Mouse (Mus musculus) embryonic facial prominence, embryonic 12.5 days (tissue): ENCODE measurements around the gene Dus3l. TPM values are rescaled to one million over a fixed set of nuclear protein-coding genes. Genes with fewer than 3 reads are reported as not detected.

Source experiments
- ATAC-seq: fragments of 200-750 bp; cut with Nextera tagmentation; 2 replicates; pipeline ENCODE4 v1.8.0; 2017; ENCODE audit not compliant: insufficient number of reproducible peaks, insufficient read depth, low FRiP score, low TSS enrichment
- H3K27ac ChIP-seq: fragments of 300-500 bp; sonication (generic); 2 replicates; pipeline ENCODE4 v1.5.1; 2016; ENCODE audit warnings: mild to moderate bottlenecking
- H3K27me3 ChIP-seq: fragments of 300-500 bp; sonication (generic); 2 replicates; pipeline ENCODE4 v1.6.1; 2016; ENCODE audit warnings: mild to moderate bottlenecking, moderate library complexity
- H3K36me3 ChIP-seq: fragments of 300-500 bp; sonication (generic); 2 replicates; pipeline ENCODE4 v1.6.1; 2016; ENCODE audit warnings: mild to moderate bottlenecking
- H3K4me1 ChIP-seq: fragments of 300-500 bp; sonication (generic); 2 replicates; pipeline ENCODE4 v1.6.1; 2016
- H3K4me2 ChIP-seq: fragments of 300-500 bp; sonication (generic); replicated peaks from 2 replicates; pipeline ENCODE4 v1.6.1; 2016; ENCODE audit warnings: mild to moderate bottlenecking, moderate library complexity
- H3K4me3 ChIP-seq: fragments of 300-500 bp; sonication (generic); 2 replicates; pipeline ENCODE4 v1.5.1; 2016; ENCODE audit warnings: mild to moderate bottlenecking
- H3K9ac ChIP-seq: fragments of 300-500 bp; sonication (generic); 2 replicates; pipeline ENCODE4 v1.6.1; 2016; ENCODE audit warnings: mild to moderate bottlenecking, moderate library complexity
- H3K9me3 ChIP-seq: fragments of 300-500 bp; sonication (generic); 2 replicates; pipeline ENCODE4 v1.6.1; 2016; ENCODE audit warnings: mild to moderate bottlenecking, moderate library complexity
- WGBS: fragments of 180-500 bp; shearing (Covaris S2); methylation state at CpG from one replicate; pipeline ENCODE4 v1.1.7; 2016; 5-methylcytosine and 5-hydroxymethylcytosine counted together
- polyA plus RNA-seq: library from polyadenylated mRNA; unstranded; fragments of >200 nt; fragmentation: Nextera tagmentation; extraction: Ambion mirVana; gene quantifications from 2 replicates; pipeline ENCODE4 v1.2.1, GENCODE M21; 2016

Gene Dus3l
- polyA plus RNA-seq, 1 experiment from 2014 or later, result 44.1 TPM

DNA sequence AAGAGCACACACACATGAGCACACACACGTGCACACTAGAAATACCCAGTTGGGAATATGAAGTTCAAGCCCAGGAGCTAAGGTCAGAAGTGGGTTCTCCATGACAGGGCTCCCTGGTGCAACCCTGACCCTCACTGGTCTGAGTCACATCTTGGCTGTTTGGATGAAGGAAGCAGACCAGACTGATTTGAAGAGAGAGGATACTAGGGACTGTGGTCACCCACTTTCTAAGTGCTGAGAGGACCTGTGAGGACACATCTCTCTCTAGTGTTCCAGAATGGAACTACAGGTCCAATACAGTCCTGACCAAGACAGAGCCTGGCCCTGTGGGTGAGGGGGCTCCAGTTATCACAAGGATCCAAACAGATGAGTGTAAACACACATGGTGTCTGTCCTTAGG, 41.2 kb downstream of the Dus3l start:
- no peak for ATAC-seq
- WGBS, result 89% methylated on average over 1 of the region's 1 CpGs
- Histone ChIP-seq H3K27me3 (0 out of 2 replicates have a peak, but pooled peaks cover 4% of the 10 kb centered on the region), H3K4me3 (no peak overlapping the region), H3K4me1 (peaks cover 12% of the 10 kb centered on the region), H3K27ac (no peak overlapping the region), H3K4me2 (no peak overlapping the region), H3K36me3 (peaks cover 4% of the 10 kb centered on the region; the same call in 1 of the 2 replicates), H3K9ac (no peak overlapping the region), H3K9me3 (no peaks in the 10 kb centered on the region)

DNA sequence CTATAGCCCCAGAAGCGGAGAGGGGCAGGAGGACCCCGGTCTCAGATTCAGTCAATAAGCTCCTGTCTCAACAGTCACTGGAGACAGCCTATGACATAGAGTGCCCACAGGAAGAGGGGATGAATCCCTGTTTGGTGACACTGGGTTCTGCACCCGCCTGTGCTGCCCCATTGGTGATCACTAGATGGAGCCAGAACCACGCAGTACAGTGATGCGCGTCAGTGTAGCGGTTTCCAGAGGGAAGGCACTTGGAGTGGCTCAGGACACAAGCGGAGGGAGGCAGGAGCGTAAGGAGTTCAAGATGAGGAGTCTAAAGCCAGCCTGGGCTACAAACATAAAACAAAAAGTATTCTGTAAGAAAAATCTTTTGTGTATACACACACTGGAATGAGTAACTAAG, 44.0 kb downstream of the Dus3l start:
- H3K36me3 ChIP-seq, result no peaks in the 10 kb centered on the region
- H3K9me3 ChIP-seq, result no peaks in the 10 kb centered on the region
- H3K4me3 ChIP-seq, result no peak overlapping the region
- no peak overlapping the region for H3K9ac ChIP-seq
- peaks cover 13% of the 10 kb centered on the region for H3K4me1 ChIP-seq
- peak; percentile 68 for ATAC-seq
- H3K27me3 ChIP-seq, result 0 out of 2 replicates have a peak, but pooled peaks cover 4% of the 10 kb centered on the region
- no peak overlapping the region for H3K4me2 ChIP-seq
- no peak overlapping the region for H3K27ac ChIP-seq
- 10% methylated on average over 9 of the region's 9 CpGs for WGBS

DNA sequence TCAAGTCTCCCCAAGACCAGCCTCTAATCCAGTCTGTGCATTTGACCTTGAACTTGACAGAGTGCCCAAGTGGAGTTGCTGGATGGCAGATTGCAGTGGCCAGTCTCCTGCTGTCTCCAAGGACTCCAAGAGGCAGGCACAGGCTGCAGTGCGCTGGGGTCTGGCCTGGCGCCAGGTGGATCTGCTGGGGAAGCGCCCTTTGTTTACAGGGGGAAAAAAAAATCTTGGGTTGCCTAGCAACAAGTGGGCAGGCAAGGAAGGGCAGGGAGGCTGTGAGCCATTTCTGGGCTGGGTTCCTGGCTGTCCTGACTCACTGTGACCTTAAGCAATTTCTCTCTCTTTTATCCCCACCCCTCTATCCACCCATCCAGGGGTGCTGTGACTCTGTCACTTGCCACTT, 45.7 kb downstream of the Dus3l start:
- 7% methylated on average over 3 of the region's 3 CpGs for WGBS
- ATAC-seq, result no peak

DNA sequence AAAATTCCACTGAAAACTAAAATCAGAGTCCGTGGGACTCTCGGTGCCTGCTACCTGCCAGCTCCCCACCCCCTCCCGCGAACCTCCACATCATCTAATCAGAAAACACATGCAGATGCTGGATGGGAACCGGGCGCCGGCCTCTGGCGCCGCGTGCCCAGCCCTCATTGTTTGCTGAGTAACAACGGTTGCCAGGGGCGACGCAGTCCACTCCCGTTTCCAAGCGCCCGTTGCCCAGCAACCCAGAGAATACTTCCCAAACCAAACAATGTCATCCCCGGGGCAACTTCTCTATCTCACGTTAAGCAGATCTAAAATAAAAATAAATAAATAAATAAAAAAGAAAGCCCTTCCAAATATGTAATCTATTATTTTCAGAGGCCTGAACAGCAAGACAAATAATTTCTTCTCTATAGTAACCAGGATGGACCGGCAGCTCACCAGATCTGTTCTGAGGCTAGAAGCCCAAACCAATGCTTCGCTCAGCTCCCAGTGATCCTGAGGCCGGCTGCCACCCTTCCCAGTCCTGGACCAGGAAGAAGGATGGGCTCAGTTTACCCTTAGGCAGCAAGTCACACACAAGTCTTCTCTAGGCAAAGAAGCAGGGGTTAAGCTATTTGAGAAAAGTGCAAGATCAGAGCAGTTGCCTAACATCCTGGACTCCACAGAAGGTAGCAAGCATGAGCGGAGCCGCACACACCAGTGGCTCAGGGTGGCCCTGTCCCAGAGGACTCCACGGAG, 49.9 kb downstream of the Dus3l start:
- Histone ChIP-seq H3K4me2 (no peak overlapping the region), H3K36me3 (no peaks in the 10 kb centered on the region), H3K4me1 (peaks cover 19% of the 10 kb centered on the region), H3K9ac (no peak overlapping the region), H3K27ac (no peak overlapping the region), H3K4me3 (no peak overlapping the region), H3K9me3 (no peaks in the 10 kb centered on the region), H3K27me3 (no peaks in the 10 kb centered on the region)
- ATAC-seq, result no peak
- WGBS, result 16% methylated on average over 24 of the region's 24 CpGs

More for the DNA sequence above, 45.7 kb downstream of the Dus3l start:
- Histone ChIP-seq H3K4me1 (peaks cover 19% of the 10 kb centered on the region), H3K4me3 (no peak overlapping the region), H3K9me3 (no peaks in the 10 kb centered on the region), H3K36me3 (no peaks in the 10 kb centered on the region), H3K27me3 (0 out of 2 replicates have a peak, but pooled peaks cover 4% of the 10 kb centered on the region), H3K9ac (no peak overlapping the region), H3K4me2 (no peak overlapping the region), H3K27ac (no peak overlapping the region)

DNA sequence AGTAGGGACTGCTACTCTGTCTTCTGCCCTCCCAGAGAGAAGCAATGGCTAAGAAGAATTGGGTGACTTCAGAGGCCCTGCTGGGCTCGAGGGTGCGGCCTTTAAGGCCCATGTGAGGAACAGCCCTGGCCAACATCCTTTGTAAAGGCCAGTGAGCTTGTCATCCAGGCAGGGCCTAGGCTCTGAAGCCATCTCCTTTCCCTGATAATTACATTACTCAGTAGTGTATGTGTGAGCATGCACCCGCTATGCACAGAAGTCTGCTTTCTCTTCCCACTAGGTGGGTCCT, 50.4 kb downstream of the Dus3l start:
- Histone ChIP-seq H3K27ac (no peak overlapping the region), H3K9me3 (no peaks in the 10 kb centered on the region), H3K4me2 (no peak overlapping the region), H3K4me3 (no peak overlapping the region), H3K4me1 (peaks cover 15% of the 10 kb centered on the region), H3K36me3 (no peaks in the 10 kb centered on the region), H3K9ac (no peak overlapping the region), H3K27me3 (no peaks in the 10 kb centered on the region)
- ATAC-seq, result no peak
- WGBS, result 74% methylated on average over 3 of the region's 3 CpGs

DNA sequence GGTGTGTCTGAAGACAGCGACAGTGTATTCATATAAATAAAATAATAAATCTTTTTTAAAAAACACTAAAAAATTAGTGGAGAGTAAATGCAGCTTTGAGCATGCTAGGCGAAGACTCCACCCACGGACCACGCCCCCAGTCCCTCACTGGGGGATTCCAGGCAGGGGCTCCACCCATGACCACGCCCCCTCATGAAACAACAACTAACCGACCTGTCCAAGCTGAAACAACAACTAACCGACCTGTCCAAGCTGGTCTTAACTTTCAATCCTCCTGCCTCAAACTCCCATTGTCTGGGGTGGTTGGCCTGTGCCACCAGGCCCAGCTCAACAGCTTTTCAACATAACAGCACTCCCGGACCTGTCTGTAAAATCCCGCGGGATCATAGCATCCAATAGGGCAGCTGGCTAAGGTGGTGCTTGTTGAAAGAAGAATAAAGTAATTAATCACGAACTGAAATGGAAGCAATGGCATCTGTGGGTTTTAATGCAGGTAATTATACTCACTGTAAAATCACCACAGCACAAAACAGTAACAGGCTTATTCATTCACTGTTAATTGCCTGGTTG, 53.6 kb downstream of the Dus3l start:
- Histone ChIP-seq H3K27me3 (no peaks in the 10 kb centered on the region), H3K9me3 (no peaks in the 10 kb centered on the region), H3K36me3 (no peaks in the 10 kb centered on the region), H3K4me1 (0 out of 2 replicates have a peak, but pooled peaks cover 6% of the 10 kb centered on the region), H3K4me2 (no peak overlapping the region), H3K4me3 (no peak overlapping the region), H3K9ac (no peak overlapping the region), H3K27ac (no peak overlapping the region)
- 31% methylated on average over 11 of the region's 11 CpGs for WGBS
- ATAC-seq, result no peak

DNA sequence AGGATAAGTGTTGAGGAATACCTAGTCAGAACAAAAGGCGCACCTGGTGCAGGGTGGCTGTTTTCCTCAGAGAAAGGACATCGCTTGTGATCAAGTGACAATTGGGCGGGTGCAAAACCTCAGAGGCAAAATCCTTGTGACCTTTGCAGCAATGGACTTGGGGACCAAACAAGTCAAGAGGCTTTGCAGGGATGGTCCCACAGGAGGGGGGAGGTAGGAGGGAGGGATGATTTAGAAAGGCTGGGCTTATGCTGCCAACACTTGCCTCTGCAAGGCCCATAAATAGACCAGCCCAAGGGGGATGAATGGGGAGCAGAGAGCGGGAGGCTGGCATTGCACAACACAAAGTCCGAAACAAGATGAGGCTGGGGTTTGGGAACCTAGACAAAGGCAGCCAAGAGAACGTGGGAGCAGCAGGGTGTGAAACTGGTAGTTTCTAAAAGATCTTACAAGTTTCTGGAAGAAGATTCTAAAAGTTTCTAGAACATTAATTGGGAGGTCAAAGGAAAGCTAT, 54.5 kb downstream of the Dus3l start:
- H3K27me3 ChIP-seq, result no peaks in the 10 kb centered on the region
- no peak for ATAC-seq
- no peak overlapping the region for H3K27ac ChIP-seq
- 0 out of 2 replicates have a peak, but pooled peaks cover 5% of the 10 kb centered on the region for H3K4me1 ChIP-seq
- H3K4me2 ChIP-seq, result no peak overlapping the region
- no peak overlapping the region for H3K4me3 ChIP-seq
- H3K9me3 ChIP-seq, result no peaks in the 10 kb centered on the region
- no peaks in the 10 kb centered on the region for H3K36me3 ChIP-seq
- H3K9ac ChIP-seq, result no peak overlapping the region
- 73% methylated on average over 6 of the region's 6 CpGs for WGBS

Other genes starting within 250 kb of the Dus3l start
- 1.4 and 1.7 TPM in 2 replicates for gene Gm20219, start 210.4 kb upstream of the Dus3l start, polyA plus RNA-seq
- 98.7 and 100 TPM in 2 replicates for gene Safb2, start 180.2 kb upstream of the Dus3l start, polyA plus RNA-seq
- gene Safb, start 179.9 kb upstream of the Dus3l start, polyA plus RNA-seq, result 152 and 157 TPM in 2 replicates
- 208 and 214 TPM in 2 replicates for gene 2410015M20Rik, start 155.0 kb upstream of the Dus3l start, polyA plus RNA-seq
- 1,591 and 1,618 TPM in 2 replicates for gene Rpl36, start 151.3 kb upstream of the Dus3l start, polyA plus RNA-seq
- gene Lonp1, start 137.9 kb upstream of the Dus3l start, polyA plus RNA-seq, result 66.0 and 66.9 TPM in 2 replicates
- 0.74 and 0.88 TPM in 2 replicates for gene Catsperd, start 136.6 kb upstream of the Dus3l start, polyA plus RNA-seq
- 108 and 118 TPM in 2 replicates for gene Ranbp3, start 91.5 kb upstream of the Dus3l start, polyA plus RNA-seq
- 371 and 409 TPM in 2 replicates for gene Ndufa11, start 47.0 kb upstream of the Dus3l start, polyA plus RNA-seq
- gene Vmac, start 46.7 kb upstream of the Dus3l start, polyA plus RNA-seq, result 19.4 and 20.8 TPM in 2 replicates
- 10.9 and 11.9 TPM in 2 replicates for gene Nrtn, start 7.2 kb upstream of the Dus3l start, polyA plus RNA-seq
- gene Prr22, start 5.5 kb downstream of the Dus3l start, polyA plus RNA-seq, result 1.4 TPM in 2 replicates
- gene Rfx2, start 66.3 kb downstream of the Dus3l start, polyA plus RNA-seq, result 5.5 and 5.7 TPM in 2 replicates
- gene Acsbg2, start 109.7 kb downstream of the Dus3l start, polyA plus RNA-seq, result not detected in 2 replicates
- gene 1700061G19Rik, start 110.7 kb downstream of the Dus3l start, polyA plus RNA-seq, result 0.42 and 0.51 TPM in 2 replicates
- gene Mllt1, start 170.7 kb downstream of the Dus3l start, polyA plus RNA-seq, result 95.6 and 97.2 TPM in 2 replicates
- not detected in 2 replicates for gene Acer1, start 217.4 kb downstream of the Dus3l start, polyA plus RNA-seq
- 147 and 165 TPM in 2 replicates for gene Clpp, start 225.5 kb downstream of the Dus3l start, polyA plus RNA-seq
- gene Alkbh7, start 232.6 kb downstream of the Dus3l start, polyA plus RNA-seq, result 38.5 and 41.4 TPM in 2 replicates
- gene Pspn, start 235.3 kb downstream of the Dus3l start, polyA plus RNA-seq, result not detected in 2 replicates
- gene Gtf2f1, start 246.5 kb downstream of the Dus3l start, polyA plus RNA-seq, result 62.0 and 63.4 TPM in 2 replicates
- 0.32 and 0.70 TPM in 2 replicates for gene Gm17949, start 246.7 kb downstream of the Dus3l start, polyA plus RNA-seq